Mouse (Mus musculus): Measurements from ENCODE around the gene Gm28035.

GRCm38 (mm10) chr2:30251417-30252104 lies 11.2 kb downstream of the Gm28035 start:
- TF ChIP-seq CTCF (IDR thresholded peaks at IDR 0.05; ENCODE audit: borderline replicate concordance, insufficient read depth, low read depth, low read length) (no peak), POLR2A (IDR thresholded peaks at IDR 0.05; ENCODE audit: borderline replicate concordance, insufficient read depth, low read length) (no peak)
